Mouse (Mus musculus) hindbrain, embryonic 14.5 days (tissue): ENCODE data around the gene Gli2. TPM values are rescaled to one million over a fixed set of nuclear protein-coding genes. Genes with fewer than 3 reads are reported as not detected.
A peak's percentile ranks its signal among the peaks of the same experiment; 100 is the strongest.

Experiments used
- ATAC-seq: fragments of 200-750 bp; cut with Nextera tagmentation; 2 replicates; pipeline ENCODE4 v1.8.0; 2017; ENCODE audit warnings: moderate number of reproducible peaks, mild to moderate bottlenecking, moderate TSS enrichment, moderate library complexity; ENCODE audit not compliant: low FRiP score
- DNase-seq: peaks from one replicate; pipeline ENCODE4 v3.0.0-alpha.2; 2015; ENCODE audit warnings: low spot score
- H3K27ac ChIP-seq: fragments of 300-500 bp; sonication (generic); 2 replicates; pipeline ENCODE4 v1.5.1; 2014; ENCODE audit warnings: mild to moderate bottlenecking, moderate library complexity
- H3K27me3 ChIP-seq: fragments of 300-500 bp; sonication (generic); 2 replicates; pipeline ENCODE4 v1.6.1; 2014; ENCODE audit warnings: mild to moderate bottlenecking, low read length, mixed read lengths; ENCODE audit not compliant: control insufficient read depth, insufficient read depth
- H3K36me3 ChIP-seq: fragments of 300-500 bp; sonication (generic); replicated peaks from 2 replicates; pipeline ENCODE4 v1.6.1; 2014; ENCODE audit not compliant: control insufficient read depth, insufficient read depth
- H3K4me1 ChIP-seq: fragments of 300-500 bp; sonication (generic); replicated peaks from 2 replicates; pipeline ENCODE4 v1.6.1; 2014; ENCODE audit warnings: antibody characterized with exemption, low read length, mixed read lengths; ENCODE audit not compliant: control insufficient read depth, insufficient read depth
- H3K4me2 ChIP-seq: fragments of 300-500 bp; sonication (generic); replicated peaks from 2 replicates; pipeline ENCODE4 v1.6.1; 2014; ENCODE audit warnings: mild to moderate bottlenecking, moderate library complexity
- H3K4me3 ChIP-seq: fragments of 300-500 bp; sonication (generic); replicated peaks from 2 replicates; pipeline ENCODE4 v1.5.1; 2014; ENCODE audit warnings: mild to moderate bottlenecking, low read length
- H3K9ac ChIP-seq: fragments of 300-500 bp; sonication (generic); 2 replicates; pipeline ENCODE4 v1.6.1; 2014
- H3K9me3 ChIP-seq: fragments of 300-500 bp; sonication (generic); 2 replicates; pipeline ENCODE4 v1.6.1; 2016; ENCODE audit warnings: low read length; ENCODE audit not compliant: control insufficient read depth
- WGBS: fragments of 180-500 bp; shearing (Covaris S2); extraction: QIAGEN DNeasy Blood & Tissue Kit; methylation state at CpG from one replicate; pipeline ENCODE4 v1.1.7; 2014; 5-methylcytosine and 5-hydroxymethylcytosine counted together
- polyA plus RNA-seq: library from polyadenylated mRNA; unstranded; fragments of >200 nt; fragmentation: Nextera tagmentation; extraction: Ambion mirVana; gene quantifications from 2 replicates; pipeline ENCODE4 v1.2.1, GENCODE M21; 2014

The Gli2 gene
- 1.8 and 2.0 TPM in 2 replicates for polyA plus RNA-seq

- Histone ChIP-seq H3K4me3 (peak within 1 kb of the TSS; percentile 45), H3K27ac (peak within 1 kb of the TSS; percentile 76), H3K27me3 (peaks cover 37% of the 10 kb centered on the region), H3K4me1 (peaks cover 33% of the 10 kb centered on the region), H3K9me3 (no peaks in the 10 kb centered on the region), H3K9ac (peak within 1 kb of the TSS; percentile 35), H3K4me2 (peak within 1 kb of the TSS; percentile 99), H3K36me3 (no peaks in the 10 kb centered on the region)
- ATAC-seq (peak; percentile 90), DNase-seq (peak; percentile 89)
- WGBS: under 1% methylated on average over 40 of the region's 42 CpGs
Observed at GRCm38 (mm10) chr1:119053402-119053841, at the start of gene Gli2. TSS of gene Gli2 (minus strand) at chr1:119053619.

- Histone ChIP-seq H3K4me3 (no peak overlapping the region), H3K9me3 (no peaks in the 10 kb centered on the region), H3K4me2 (no peak overlapping the region), H3K27me3 (no peaks in the 10 kb centered on the region), H3K36me3 (no peaks in the 10 kb centered on the region), H3K9ac (no peak overlapping the region), H3K4me1 (no peaks in the 10 kb centered on the region; the same call in 1 of the 2 replicates), H3K27ac (no peak overlapping the region)
- DNase-seq (no peak), ATAC-seq (0 out of 2 replicates have a peak, but pooled peaks have one; percentile 38)
- 44% methylated on average over 13 of the region's 13 CpGs for WGBS
Observed at GRCm38 (mm10) chr1:119097921-119098521, 44.6 kb upstream of the Gli2 start.

GRCm38 (mm10) chr1:119093739-119094138 is 40.3 kb upstream of the Gli2 start:
- ATAC-seq (0 out of 2 replicates have a peak, but pooled peaks have one; percentile 56), DNase-seq (peak; percentile 85)
- Histone ChIP-seq H3K4me3 (no peak overlapping the region), H3K9ac (no peak overlapping the region), H3K27me3 (no peaks in the 10 kb centered on the region), H3K4me1 (no peaks in the 10 kb centered on the region; the same call in 1 of the 2 replicates), H3K4me2 (no peak overlapping the region), H3K9me3 (no peaks in the 10 kb centered on the region), H3K36me3 (no peaks in the 10 kb centered on the region), H3K27ac (no peak overlapping the region)
- WGBS: 19% methylated on average over 8 of the region's 8 CpGs

- no peaks in the 10 kb centered on the region for H3K27me3 ChIP-seq
- H3K4me2 ChIP-seq: no peak overlapping the region
- no peak overlapping the region for H3K4me3 ChIP-seq
- no peaks in the 10 kb centered on the region for H3K36me3 ChIP-seq
- H3K27ac ChIP-seq: no peak overlapping the region
- no peak for DNase-seq
- ATAC-seq: no peak
- 85% methylated on average over 18 of the region's 18 CpGs for WGBS
- no peak overlapping the region for H3K9ac ChIP-seq
- H3K9me3 ChIP-seq: no peaks in the 10 kb centered on the region
- H3K4me1 ChIP-seq: no peaks in the 10 kb centered on the region
Observed at GRCm38 (mm10) chr1:119089887-119090620, 36.6 kb upstream of the Gli2 start.

GRCm38 (mm10) chr1:119087539-119087938 is 34.1 kb upstream of the Gli2 start:
- WGBS: 12% methylated on average over 3 of the region's 3 CpGs
- Histone ChIP-seq H3K9me3 (no peaks in the 10 kb centered on the region), H3K9ac (no peak overlapping the region), H3K4me1 (no peaks in the 10 kb centered on the region), H3K27me3 (no peaks in the 10 kb centered on the region), H3K4me3 (no peak overlapping the region), H3K27ac (no peak overlapping the region), H3K4me2 (no peak overlapping the region), H3K36me3 (no peaks in the 10 kb centered on the region)
- ATAC-seq (peak; percentile 78), DNase-seq (peak; percentile 95)

GRCm38 (mm10) chr1:119085771-119086170 is 32.4 kb upstream of the Gli2 start:
- no peaks in the 10 kb centered on the region for H3K4me1 ChIP-seq
- no peak overlapping the region for H3K27ac ChIP-seq
- H3K9ac ChIP-seq: no peak overlapping the region
- H3K36me3 ChIP-seq: no peaks in the 10 kb centered on the region
- DNase-seq: no peak
- no peak overlapping the region for H3K4me3 ChIP-seq
- no peaks in the 10 kb centered on the region for H3K9me3 ChIP-seq
- H3K4me2 ChIP-seq: no peak overlapping the region
- no peak for ATAC-seq
- 58% methylated on average over 10 of the region's 10 CpGs for WGBS
- H3K27me3 ChIP-seq: no peaks in the 10 kb centered on the region; the same call in 1 of the 2 replicates

GRCm38 (mm10) chr1:119083468-119083921 is 30.1 kb upstream of the Gli2 start:
- Histone ChIP-seq H3K9me3 (no peaks in the 10 kb centered on the region), H3K27me3 (no peaks in the 10 kb centered on the region; the same call in 1 of the 2 replicates), H3K9ac (no peak overlapping the region), H3K4me2 (no peak overlapping the region), H3K27ac (no peak overlapping the region), H3K4me1 (no peaks in the 10 kb centered on the region), H3K36me3 (no peaks in the 10 kb centered on the region), H3K4me3 (no peak overlapping the region)
- DNase-seq: peak; percentile 91
- ATAC-seq: peak; percentile 72
- 19% methylated on average over 10 of the region's 10 CpGs for WGBS

GRCm38 (mm10) chr1:119082231-119082991 is 29.0 kb upstream of the Gli2 start:
- DNase-seq (peak; percentile 88), ATAC-seq (peak; percentile 61; the same call in 1 of the 2 replicates)
- Histone ChIP-seq H3K4me1 (no peaks in the 10 kb centered on the region), H3K36me3 (no peaks in the 10 kb centered on the region), H3K27me3 (peaks cover 8% of the 10 kb centered on the region), H3K4me2 (no peak overlapping the region), H3K4me3 (no peak overlapping the region), H3K9me3 (no peaks in the 10 kb centered on the region), H3K9ac (no peak overlapping the region), H3K27ac (no peak overlapping the region)
- 42% methylated on average over 12 of the region's 12 CpGs for WGBS

GRCm38 (mm10) chr1:119077933-119078332 is 24.5 kb upstream of the Gli2 start:
- no peak for DNase-seq
- no peak overlapping the region for H3K27ac ChIP-seq
- WGBS: 80% methylated on average over 7 of the region's 7 CpGs

More at GRCm38 (mm10) chr1:119077933-119078332, 24.5 kb upstream of the Gli2 start:
- H3K36me3 ChIP-seq: no peaks in the 10 kb centered on the region
- H3K27me3 ChIP-seq: peaks cover 8% of the 10 kb centered on the region
- no peak overlapping the region for H3K9ac ChIP-seq
- no peak overlapping the region for H3K4me3 ChIP-seq
- ATAC-seq: no peak
- no peaks in the 10 kb centered on the region for H3K4me1 ChIP-seq
- no peak overlapping the region for H3K4me2 ChIP-seq
- H3K9me3 ChIP-seq: no peaks in the 10 kb centered on the region
